Mouse (Mus musculus) heart, adult 2 months (tissue): ENCODE measurements at regions not wholly inside any gene's neighbourhood (a gene's known extent, or its start where the extent isn't known, plus 50 kb on each side); places are given as distances from the start of the nearest gene placed in this dataset.

Experiments
- EP300 ChIP-seq: fragments of 200-500 bp; IDR thresholded peaks from 2 replicates; pipeline ENCODE4 v1.6.1; 2011; ENCODE audit warnings: low read depth, low read length, control low read depth; ENCODE audit not compliant: insufficient read depth
- POLR2A ChIP-seq: fragments of 200-500 bp; IDR thresholded peaks from 2 replicates; pipeline ENCODE4 v1.6.1; 2011; ENCODE audit warnings: mild to moderate bottlenecking, low read depth, low read length, control low read depth; ENCODE audit not compliant: insufficient read depth

- TF ChIP-seq POLR2A (no peak), EP300 (no peak)
These were observed 62.7 kb upstream of the Spin1 start for GRCm38 (mm10) chr13:51037850-51038450.
